Mouse (Mus musculus) erythroid progenitor cell, adult 5-6 weeks (primary cell): ENCODE data around the gene Fam53a. TPM values are rescaled to one million over a fixed set of nuclear protein-coding genes. Genes with fewer than 3 reads are reported as not detected.

Source experiments
- ATAC-seq: replicated peaks from 2 replicates; pipeline ENCODE4 v1.8.0; 2016; ENCODE audit warnings: moderate number of reproducible peaks, mild to moderate bottlenecking, moderate TSS enrichment, inconsistent platforms; ENCODE audit not compliant: poor library complexity, low FRiP score, severe bottlenecking
- total RNA-seq, 2 experiments: library from RNA; stranded (forward) in 1 of 2; stranded (reverse) in 1 of 2; fragments of 150-400 nt in 1 of 2; fragments of 186-747, 209-891 nt in 1 of 2; gene quantifications; 2 replicates each; pipeline versions ENCODE4 v1.2.3 to v1.2.4; 2015 to 2017; ENCODE audit warnings: low replicate concordance in 2 of 2

Fam53a gene
- total RNA-seq (2015; ENCODE audit: low replicate concordance) (8.0 and 9.7 TPM in 2 replicates), total RNA-seq (2017; ENCODE audit: low replicate concordance) (3.0 and 29.2 TPM in 2 replicates)

DNA sequence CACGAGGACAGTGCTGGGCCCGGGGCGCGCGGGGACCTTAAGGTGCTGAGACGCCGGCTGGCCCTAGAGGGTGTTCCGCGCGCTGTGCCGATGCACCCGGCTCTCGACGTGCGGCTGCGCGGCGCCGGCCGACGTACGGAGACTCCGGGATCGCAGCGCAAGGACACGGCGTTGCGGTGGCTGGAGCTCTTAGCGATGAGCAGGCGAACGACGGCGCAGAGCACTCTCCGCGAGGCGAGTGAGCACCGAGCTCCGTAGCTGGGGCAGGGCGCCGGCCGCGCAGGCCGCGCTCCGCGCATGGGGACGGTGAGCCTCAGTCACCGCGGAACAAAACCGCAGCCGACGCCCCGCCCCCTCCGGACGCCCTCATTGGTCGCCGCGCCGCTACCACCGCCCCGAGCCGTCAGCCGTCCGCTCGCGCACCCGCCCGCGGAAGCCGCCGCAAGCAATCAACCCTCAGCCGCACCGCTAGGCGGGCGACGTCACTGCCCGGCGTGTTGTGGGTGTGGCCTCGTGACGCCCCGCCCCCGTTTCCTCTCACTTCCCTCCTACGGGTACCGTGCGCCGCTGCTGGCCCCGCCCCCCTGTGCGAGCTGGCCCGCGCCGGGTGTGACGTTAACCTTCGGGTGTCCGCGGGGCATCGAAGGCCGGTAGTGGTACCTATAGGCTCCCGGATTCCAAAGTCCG is at the start of gene Fam53a, which contains the start of gene Gm9903:
TSS of gene Fam53a (minus strand) at position 335 of the 687 bp plus-strand sequence.
TSS of gene Gm9903 (plus strand) at position 625 of the 687 bp plus-strand sequence.
- peak; percentile 90 for ATAC-seq

DNA sequence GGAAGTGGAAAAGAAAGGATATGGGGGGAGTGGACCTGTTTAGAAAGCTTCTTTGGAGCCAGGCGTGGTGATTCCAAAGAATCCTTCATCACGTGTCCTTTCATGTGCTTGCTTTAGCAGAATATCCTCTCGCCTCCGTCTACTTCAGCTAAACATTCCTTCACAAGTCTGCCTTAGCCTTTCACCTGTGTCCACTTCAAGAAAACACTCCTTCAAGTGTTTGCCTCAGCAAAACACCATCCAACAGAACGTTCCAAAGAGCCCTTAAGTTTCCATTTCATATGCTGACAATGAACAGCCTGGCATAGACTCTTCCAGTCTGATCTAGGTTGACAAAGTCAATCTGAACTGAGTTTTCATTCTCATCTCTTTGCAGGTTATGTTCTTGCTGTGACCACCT is 48.8 kb upstream of the Fam53a start:
- no peak for ATAC-seq

DNA sequence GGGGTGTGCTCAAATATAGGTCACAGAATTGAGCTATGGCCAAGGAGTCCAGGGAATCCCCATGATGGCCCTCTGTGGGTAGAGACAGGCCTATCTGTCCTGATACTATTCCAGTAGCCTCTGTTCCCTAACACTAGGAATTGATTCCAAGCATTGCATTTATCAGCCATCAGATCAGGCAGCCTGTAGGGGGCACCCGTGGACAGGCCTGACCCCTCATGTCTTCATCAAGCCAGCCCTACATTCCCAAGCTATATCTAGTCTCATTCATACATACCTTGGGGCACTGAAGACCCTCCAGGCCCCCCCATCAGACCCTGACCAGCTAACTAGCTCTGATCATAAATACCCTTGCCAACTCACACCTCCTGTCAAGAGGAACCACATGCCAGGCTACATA is 46.5 kb upstream of the Fam53a start:
- ATAC-seq, result peak; percentile 46; the same call in 1 of the 2 replicates

DNA sequence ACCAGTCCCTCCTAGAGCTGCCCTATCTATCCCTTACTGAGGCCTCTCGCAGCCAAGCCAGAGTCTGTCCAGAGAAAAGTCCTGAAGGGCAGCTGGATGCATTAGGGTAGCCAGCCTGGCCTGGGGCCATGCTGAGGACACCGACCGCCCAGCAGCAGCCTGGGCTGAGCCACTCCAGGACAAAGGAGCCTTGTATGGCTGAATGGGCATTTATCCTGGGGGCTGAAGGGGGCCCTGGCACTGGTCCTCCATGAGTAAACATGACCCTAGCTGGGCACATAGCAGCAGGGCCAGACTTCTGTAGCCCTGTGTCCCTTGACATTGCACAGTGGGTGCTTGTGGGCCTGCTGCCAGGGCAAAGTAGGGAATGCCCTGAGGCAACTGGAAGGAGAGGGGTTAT is 45.0 kb upstream of the Fam53a start:
- peak; percentile 13; the same call in 1 of the 2 replicates for ATAC-seq

DNA sequence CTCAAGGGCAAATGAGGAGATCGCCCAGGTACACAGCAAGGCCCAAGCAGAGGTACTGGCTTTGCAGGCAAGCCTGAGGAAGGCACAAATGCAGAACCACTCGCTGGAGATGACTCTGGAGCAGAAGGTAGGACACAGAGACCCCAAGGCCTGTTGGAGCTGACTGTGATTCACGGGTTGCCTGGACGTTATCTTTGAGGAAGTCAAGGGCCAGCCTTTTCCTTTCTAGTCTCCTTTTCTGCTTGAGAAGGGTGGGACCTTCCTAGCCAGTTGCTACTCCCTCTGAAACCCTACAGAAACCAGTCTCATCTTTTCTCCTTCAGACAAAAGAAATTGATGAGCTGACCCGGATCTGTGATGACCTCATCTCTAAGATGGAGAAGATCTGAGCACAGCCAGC is 42.2 kb upstream of the Fam53a start:
- ATAC-seq, result no peak

DNA sequence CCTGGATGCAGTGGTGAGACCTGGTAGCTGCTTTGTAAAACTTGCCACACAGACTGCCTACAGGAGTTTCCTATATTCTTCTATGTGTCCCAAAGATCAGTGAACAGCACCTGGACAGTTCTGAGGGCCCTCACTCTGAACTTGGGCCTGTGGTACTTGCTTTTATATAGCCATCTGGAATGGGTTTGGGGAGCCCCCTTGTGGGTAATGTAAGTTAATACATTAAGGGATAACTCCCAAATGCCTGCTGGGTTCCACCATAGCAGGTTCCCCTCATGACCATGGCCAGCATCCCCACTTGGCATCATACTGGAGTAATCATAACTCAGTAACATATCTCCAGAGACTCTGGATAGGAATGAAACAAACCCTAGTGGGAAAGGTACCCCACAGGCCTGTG is 38.8 kb upstream of the Fam53a start:
- peak; percentile 56 for ATAC-seq

DNA sequence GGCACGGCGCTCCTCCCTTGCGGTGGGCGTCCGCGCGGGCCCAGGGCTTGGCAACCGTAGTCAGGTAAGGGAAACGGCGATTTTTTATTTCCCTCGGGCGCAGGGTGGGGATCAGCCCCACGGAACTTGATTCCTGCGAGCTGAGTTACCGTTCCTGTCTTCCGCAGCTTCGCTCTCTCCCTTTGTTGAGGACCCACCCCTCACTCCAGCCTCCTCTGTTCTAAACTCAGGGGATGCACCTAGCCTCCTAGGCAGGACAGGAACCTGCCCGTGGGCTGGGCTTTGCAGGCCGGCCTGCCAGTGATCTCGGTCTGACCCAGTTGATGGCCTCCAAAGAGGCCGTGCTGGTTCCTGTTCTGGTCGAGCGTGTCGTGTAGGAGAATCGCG is 29.2 kb upstream of the Fam53a start:
- ATAC-seq, result peak; percentile 8

DNA sequence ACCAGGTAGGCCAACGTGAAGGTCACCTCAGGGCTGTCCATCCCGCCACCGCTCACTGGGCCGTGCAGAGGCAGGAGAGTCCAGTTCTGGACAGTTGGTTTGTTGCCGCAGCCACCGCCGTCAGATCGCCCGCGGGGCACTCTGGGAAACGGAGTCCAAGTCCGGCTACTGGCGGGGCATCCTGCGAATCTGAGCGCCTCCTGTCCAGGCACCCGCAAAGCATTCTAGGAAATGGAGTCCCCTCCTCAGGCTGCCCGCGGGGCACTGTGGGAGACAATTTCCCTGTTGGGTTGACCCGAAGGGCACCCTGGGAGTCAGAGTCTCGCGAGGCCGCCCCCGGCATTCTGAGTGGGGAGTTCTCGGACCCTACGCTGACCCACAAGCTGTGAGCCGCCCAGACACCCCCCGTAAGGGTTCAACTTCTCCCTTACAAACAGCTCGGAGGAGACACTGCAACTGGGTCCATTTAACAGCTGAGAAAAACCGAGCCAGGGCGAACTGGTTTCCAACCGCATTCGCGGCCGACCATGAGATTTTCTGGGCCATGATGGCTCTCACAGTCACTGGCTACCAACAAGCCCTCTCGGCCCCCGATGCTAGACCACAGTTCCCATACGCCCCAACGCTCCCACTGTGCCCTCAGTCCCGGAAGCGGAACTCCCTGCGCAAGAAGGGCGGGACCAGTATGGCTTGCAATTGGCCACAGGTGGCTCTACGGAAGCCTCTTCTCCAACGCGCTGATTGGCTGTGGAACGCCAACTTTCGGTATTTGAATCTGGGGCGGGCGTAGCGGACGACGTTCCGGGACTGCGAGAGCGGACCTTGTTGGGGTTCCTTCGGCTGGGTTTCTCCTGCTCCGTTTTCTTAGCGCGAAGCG is 28.6 kb upstream of the Fam53a start, which contains the start of the genes Tacc3 and Tmem129:
TSS of gene Tacc3 (plus strand) at position 342 of the 877 bp plus-strand sequence.
TSS of gene Tmem129 (minus strand) at position 630 of the 877 bp plus-strand sequence.
- peak; percentile 82 for ATAC-seq

DNA sequence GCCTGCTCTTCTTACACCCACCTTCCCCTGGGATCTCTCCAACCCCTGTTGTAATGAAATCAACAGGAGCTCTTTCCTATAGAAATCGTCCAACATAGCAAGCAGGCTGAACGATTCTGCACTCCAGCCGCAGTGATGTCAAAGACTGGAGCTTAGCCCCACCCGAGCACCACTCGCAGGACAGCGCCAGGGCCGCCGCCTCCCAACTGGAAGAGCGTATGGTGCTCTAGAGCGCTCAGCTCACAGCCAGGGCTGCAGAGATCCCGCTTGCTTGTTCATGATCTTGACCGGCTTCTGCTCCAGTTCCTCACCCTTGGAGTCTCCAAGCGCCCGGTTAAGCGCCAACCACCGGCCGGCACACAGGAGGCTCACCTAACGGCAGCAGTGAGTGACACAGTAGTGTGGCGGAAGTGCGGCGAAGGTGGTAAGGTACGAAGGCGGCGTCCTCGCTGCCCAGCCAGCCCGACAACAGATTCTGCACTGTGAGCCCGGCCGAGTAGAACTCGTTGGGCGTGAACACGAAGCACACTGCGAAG is 27.9 kb upstream of the Fam53a start:
- peak; percentile 64 for ATAC-seq

DNA sequence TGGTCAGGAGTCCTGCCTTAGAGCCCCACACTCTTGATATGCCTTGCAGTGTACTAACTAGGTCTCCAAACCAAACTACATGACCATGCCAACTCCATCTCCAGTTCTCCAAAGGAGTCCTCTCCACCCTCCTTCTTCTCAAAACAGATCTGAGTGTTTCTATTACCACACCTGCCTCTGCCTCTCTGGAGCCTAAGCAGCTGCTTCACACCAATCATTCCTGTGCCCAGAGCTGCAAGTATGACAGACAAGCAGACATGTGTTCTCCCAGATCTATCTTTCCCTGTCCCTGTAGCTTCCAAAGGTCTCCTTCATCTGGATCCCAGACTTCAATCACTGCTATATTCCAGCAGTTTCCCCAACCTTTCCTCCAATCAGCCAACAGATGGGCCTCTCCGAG is 27.3 kb upstream of the Fam53a start:
- no peak for ATAC-seq

DNA sequence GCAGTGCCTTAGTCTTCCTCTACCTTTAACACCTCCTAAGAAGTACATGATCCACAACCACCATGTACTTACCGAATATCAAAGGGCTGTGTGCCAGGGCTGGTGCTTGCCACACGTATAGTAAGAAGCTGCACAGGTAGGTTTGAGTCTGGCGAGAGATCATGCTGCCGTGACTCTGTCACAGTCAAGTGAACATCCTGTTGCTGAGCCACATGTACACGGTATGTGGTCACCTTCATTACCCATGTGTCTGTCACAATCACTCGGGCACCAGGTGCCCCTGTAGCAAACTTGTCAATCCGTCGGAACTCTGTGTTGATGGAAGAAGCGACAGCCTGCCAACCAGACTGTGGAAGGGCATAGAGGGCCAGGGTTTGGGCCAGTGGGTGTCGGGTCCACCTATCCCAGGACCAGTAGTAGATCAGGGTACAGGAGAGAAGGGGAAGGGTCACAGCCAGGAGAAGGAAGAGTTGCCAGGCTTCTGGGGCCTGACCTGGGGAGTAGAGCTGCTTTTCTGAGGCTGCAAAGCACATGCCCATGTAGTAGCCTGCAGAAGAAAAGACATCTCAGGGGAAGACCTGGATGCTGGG is 25.9 kb upstream of the Fam53a start:
- ATAC-seq, result no peak

DNA sequence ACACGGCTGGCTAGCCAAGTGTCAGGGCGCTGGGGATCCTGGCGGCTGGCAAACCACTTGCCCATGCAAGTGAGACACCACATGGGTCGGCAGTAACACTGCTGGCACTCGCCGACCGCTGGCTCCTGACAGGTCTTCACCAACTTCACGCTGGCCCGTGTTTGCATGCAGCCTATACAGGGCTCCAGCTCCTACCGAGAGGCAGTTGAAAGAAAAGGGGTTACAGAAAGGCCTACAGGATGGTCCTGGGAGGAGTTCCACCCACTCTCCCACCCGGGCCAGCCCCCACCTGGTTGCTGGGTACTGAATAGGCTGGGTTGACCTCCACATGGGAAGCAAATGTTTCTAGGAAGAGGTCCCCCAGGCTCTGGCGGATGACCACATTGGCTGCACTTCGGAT is 25.0 kb upstream of the Fam53a start:
- ATAC-seq, result no peak

DNA sequence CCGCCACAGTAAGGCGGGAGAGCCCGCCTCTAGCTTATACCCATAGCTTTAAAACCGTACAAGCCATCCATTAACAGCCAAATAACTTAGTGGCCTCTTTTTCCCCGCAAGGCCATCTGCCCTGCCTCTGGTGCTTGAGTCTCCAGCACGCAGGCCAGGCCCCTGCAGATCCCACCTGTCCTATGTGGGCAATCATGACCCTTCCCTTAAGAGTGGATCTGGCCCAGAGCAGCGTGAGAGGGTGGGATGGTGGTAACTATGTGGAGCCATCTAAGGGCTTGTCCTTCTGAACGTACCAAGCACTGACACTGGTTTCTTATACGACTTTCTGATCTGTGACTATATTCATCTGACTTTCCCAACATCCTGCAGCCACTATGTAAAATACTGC is 23.3 kb upstream of the Fam53a start:
- peak; percentile 5 for ATAC-seq

DNA sequence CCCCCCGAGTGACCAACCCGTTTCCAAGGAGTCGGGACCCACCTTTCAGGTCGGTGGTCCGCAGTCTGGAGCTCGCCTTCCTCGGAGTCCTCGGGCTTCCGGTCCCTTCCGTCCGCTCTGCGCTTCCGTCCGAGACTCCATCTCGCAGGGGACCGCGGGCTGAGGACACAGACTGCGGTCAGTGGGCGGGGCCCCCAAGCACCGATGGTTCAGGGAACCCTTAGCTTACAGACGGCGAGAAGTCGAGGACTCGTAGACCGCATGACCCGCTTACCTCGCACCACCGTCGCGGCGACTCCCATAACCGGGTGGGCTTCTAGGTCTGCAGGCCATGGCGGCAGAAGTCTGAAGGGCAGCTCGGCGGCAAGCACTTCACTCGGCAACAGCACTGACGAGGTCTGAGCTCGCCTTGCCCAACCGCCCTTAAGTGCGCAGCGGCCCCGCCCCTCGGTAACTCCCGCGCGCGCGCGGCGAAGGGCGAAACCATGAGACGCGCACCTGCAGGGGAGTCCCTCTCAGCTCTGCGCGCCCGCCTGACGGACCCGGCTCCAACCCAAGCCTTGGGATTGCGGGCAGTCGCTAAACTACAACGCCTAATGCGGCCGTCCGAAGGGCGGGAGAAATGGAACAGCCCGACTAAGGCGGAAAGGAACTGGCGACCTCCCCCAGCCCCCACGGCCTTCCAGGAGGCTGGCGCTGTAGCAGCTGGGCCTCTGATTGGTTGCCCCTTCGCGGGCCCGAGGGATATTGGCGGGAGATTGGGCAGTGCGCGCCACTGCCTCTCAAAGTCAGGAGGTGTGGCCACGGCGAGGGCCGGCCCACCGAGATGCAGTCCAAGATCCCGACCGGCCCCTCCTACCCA is 22.7 kb upstream of the Fam53a start, which contains the start of gene Slbp:
TSS of gene Slbp (minus strand) at position 654 of the 862 bp plus-strand sequence.
- ATAC-seq, result peak; percentile 86

DNA sequence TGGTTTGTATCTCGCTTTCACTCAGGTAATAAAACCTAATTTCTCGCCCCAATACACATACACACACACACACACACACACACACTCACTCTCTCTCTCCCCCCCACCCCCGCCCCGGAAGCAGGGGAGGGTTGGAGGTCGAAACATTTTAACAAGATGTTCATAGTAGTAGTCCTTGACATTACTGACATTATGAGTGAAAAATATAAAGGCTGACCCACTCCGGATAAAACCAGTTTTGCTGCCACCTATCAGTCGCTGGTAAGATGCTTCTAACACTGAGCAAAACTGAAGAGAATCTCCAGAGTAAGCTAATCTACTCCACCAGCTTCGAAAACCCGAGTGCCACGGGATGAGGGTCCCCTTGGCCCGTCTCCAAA is 22.1 kb upstream of the Fam53a start:
- ATAC-seq, result no peak

DNA sequence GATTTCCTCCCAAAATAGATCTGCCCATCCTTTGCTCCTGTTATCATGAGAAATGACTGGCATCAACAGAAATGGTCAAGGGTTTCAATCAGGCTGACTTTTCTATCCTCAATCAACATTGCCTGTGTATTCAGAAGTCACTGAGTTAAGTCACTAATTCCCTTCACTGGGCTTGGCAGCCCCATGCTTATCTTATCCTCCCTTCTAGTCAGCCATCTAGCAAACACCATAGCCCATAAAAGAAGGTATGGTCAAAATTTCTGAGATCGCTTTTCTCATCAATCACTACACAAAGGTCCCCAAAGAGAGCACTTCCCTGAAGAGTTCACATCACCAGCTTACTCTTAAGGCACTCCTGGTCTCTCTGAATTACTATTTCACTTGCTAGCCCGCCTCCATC is 21.6 kb upstream of the Fam53a start:
- no peak for ATAC-seq

DNA sequence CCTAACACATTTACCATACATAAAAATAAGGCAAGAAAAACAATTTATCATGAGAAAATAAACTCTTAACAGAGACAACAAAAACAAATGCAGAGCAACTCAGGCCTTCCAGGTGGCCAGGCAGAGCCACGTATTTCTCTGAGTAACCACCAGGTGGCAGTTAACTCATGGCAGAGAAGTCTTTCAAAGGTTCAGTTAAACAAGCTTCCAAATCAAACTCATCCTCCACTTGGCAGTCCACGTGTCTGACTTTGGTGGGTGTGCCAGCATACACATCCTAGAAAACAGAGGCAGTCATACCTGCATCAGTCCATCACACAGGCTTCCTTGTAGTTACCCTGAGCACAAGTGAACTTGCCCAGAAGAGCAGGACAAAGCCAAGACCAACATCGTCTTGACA is 11.2 kb upstream of the Fam53a start:
- ATAC-seq, result peak; percentile 79

DNA sequence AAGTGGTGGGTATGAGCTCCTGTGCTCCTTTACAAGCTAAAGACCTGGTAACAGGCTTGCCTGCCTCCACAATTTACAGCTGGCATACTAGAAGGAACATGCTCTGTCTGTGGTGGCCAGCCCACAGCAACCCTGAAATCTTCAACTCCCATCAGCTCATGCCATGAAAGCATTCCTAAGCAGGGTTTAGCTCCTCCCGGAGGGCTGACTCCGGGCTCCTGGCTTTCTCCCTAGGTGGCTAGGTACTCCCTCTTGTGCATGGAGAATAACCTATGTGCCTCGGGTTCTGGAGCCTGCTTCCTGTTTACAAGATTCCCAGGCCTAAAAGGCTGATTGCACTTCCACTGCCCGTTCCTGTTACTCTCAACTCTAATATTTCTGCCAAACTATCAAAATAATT is 9.4 kb upstream of the Fam53a start:
- no peak for ATAC-seq
